Mouse (Mus musculus) neural tube, embryonic 13.5 days (tissue): ENCODE data around the gene Anks1. TPM values are rescaled to one million over a fixed set of nuclear protein-coding genes. Genes with fewer than 3 reads are reported as not detected.
"Not testable (repeated sequence)": the region's sequence is repeated elsewhere in the genome, so short reads cannot be mapped to it uniquely, and the experiment has no call there.

Source experiments
- ATAC-seq: fragments of 200-750 bp; cut with Nextera tagmentation; 2 replicates; pipeline ENCODE4 v1.8.0; 2017; ENCODE audit warnings: low read depth, mild to moderate bottlenecking, moderate TSS enrichment, moderate library complexity
- H3K27ac ChIP-seq: fragments of 300-500 bp; sonication (generic); replicated peaks from 2 replicates; pipeline ENCODE4 v1.5.1; 2015; ENCODE audit warnings: moderate library complexity, mild to moderate bottlenecking, inconsistent platforms
- H3K27me3 ChIP-seq: fragments of 300-500 bp; sonication (generic); 2 replicates; pipeline ENCODE4 v1.6.1; 2015; ENCODE audit warnings: mild to moderate bottlenecking, inconsistent platforms
- H3K36me3 ChIP-seq: fragments of 300-500 bp; sonication (generic); 2 replicates; pipeline ENCODE4 v1.6.1; 2015; ENCODE audit warnings: mild to moderate bottlenecking, inconsistent platforms
- H3K4me1 ChIP-seq: fragments of 300-500 bp; sonication (generic); replicated peaks from 2 replicates; pipeline ENCODE4 v1.6.1; 2015; ENCODE audit warnings: inconsistent platforms
- H3K4me2 ChIP-seq: fragments of 300-500 bp; sonication (generic); 2 replicates; pipeline ENCODE4 v1.6.1; 2015; ENCODE audit warnings: inconsistent platforms, mild to moderate bottlenecking, moderate library complexity
- H3K4me3 ChIP-seq: fragments of 300-500 bp; sonication (generic); 2 replicates; pipeline ENCODE4 v1.5.1; 2015; ENCODE audit warnings: mild to moderate bottlenecking, inconsistent platforms
- H3K9ac ChIP-seq: fragments of 300-500 bp; sonication (generic); 2 replicates; pipeline ENCODE4 v1.6.1; 2015; ENCODE audit warnings: moderate library complexity, mild to moderate bottlenecking, inconsistent platforms
- H3K9me3 ChIP-seq: fragments of 300-500 bp; sonication (generic); 2 replicates; pipeline ENCODE4 v1.6.1; 2016; ENCODE audit warnings: inconsistent platforms
- WGBS: fragments of 180-500 bp; shearing (Covaris S2); methylation state at CpG from one replicate; pipeline ENCODE4 v1.1.7; 2015; 5-methylcytosine and 5-hydroxymethylcytosine counted together
- polyA plus RNA-seq: library from polyadenylated mRNA; unstranded; fragments of >200 nt; fragmentation: Nextera tagmentation; extraction: Ambion mirVana; gene quantifications from 2 replicates; pipeline ENCODE4 v1.2.1, GENCODE M21; 2015

Gene Anks1
- polyA plus RNA-seq, 1 experiment from 2014 or later, result 61.9 TPM

DNA sequence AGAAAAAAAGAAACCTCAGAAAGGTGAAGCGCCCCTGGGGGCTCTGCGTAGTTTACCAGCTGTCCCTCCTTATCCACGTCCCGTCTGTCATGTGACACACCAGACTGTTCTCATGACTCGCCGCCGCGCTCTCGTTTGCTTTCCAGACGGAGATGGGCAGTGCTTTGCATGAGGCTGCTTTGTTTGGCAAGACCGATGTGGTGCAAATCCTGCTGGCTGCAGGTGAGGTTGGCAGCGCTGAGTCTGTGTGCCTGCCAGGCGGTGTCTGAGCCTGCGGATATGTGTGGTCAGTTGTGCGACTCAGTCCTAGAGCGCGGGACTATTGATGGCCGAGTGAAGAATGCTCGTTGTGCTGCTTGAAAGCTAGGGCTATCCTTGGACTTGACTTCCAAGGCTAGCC lies 77.0 kb downstream of the Anks1 start:
- no peak overlapping the region for H3K9ac ChIP-seq
- H3K36me3 ChIP-seq, result peaks cover 53% of the 10 kb centered on the region
- H3K4me3 ChIP-seq, result no peak overlapping the region
- ATAC-seq, result no peak
- no peak overlapping the region for H3K27ac ChIP-seq
- no peak overlapping the region for H3K4me2 ChIP-seq
- 95% methylated on average over 19 of the region's 19 CpGs for WGBS
- no peaks in the 10 kb centered on the region for H3K27me3 ChIP-seq
- H3K9me3 ChIP-seq, result no peaks in the 10 kb centered on the region
- no peaks in the 10 kb centered on the region for H3K4me1 ChIP-seq

GRCm38 (mm10) chr17:27989807-27990542 lies 80.9 kb downstream of the Anks1 start:
- H3K36me3 ChIP-seq, result peaks cover 75% of the 10 kb centered on the region
- WGBS, result 51% methylated on average over 15 of the region's 15 CpGs
- H3K4me1 ChIP-seq, result no peaks in the 10 kb centered on the region
- no peak overlapping the region for H3K4me2 ChIP-seq
- 0 out of 2 replicates have a peak overlapping the region, but pooled peaks have one; percentile 26 for H3K9ac ChIP-seq
- peak; percentile 88 for ATAC-seq
- no peak overlapping the region for H3K27ac ChIP-seq
- H3K9me3 ChIP-seq, result no peaks in the 10 kb centered on the region
- H3K4me3 ChIP-seq, result no peak overlapping the region
- H3K27me3 ChIP-seq, result no peaks in the 10 kb centered on the region

GRCm38 (mm10) chr17:27994001-27994944 lies 85.2 kb downstream of the Anks1 start:
- H3K27me3 ChIP-seq, result no peaks in the 10 kb centered on the region
- no peak overlapping the region for H3K4me3 ChIP-seq
- H3K27ac ChIP-seq, result no peak overlapping the region
- H3K4me1 ChIP-seq, result no peaks in the 10 kb centered on the region
- peaks cover 69% of the 10 kb centered on the region for H3K36me3 ChIP-seq
- no peak overlapping the region for H3K9ac ChIP-seq
- 55% methylated on average over 10 of the region's 10 CpGs for WGBS
- ATAC-seq, result no peak
- H3K4me2 ChIP-seq, result no peak overlapping the region
- no peaks in the 10 kb centered on the region for H3K9me3 ChIP-seq

DNA sequence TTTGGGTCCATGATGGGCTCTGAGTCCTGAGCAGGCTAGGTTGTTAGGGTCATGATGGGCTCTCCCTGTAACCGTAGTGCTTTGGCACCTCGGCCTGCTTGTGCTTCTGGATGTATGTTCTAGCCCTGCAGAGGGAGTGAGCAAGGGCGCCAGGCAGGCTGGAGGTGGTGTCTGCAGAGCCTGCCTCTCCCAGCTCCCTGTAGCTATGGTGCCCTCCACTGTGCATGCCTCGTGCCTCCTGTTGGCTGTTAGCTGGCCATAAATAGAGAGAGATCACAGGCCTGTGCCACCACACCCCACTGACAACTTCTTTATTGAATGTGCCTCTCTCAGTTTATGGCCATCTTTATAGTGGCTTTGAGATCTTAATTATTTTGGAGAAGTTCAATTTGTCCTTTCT lies 87.2 kb downstream of the Anks1 start:
- no peaks in the 10 kb centered on the region for H3K9me3 ChIP-seq
- H3K9ac ChIP-seq, result no peak overlapping the region
- no peaks in the 10 kb centered on the region for H3K27me3 ChIP-seq
- H3K36me3 ChIP-seq, result peaks cover 59% of the 10 kb centered on the region
- 54% methylated on average over 4 of the region's 4 CpGs for WGBS
- ATAC-seq, result no peak
- H3K27ac ChIP-seq, result no peak overlapping the region
- H3K4me2 ChIP-seq, result no peak overlapping the region
- H3K4me3 ChIP-seq, result no peak overlapping the region
- peaks cover 12% of the 10 kb centered on the region for H3K4me1 ChIP-seq

- Histone ChIP-seq H3K27me3 (no peaks in the 10 kb centered on the region), H3K4me2 (no peak overlapping the region), H3K4me3 (no peak overlapping the region), H3K4me1 (peaks cover 20% of the 10 kb centered on the region), H3K9ac (no peak overlapping the region), H3K9me3 (no peaks in the 10 kb centered on the region), H3K36me3 (peaks cover 50% of the 10 kb centered on the region), H3K27ac (no peak overlapping the region)
- no peak for ATAC-seq
- WGBS, result 76% methylated on average over 12 of the region's 12 CpGs
Measured at GRCm38 (mm10) chr17:27997212-27997611, 88.1 kb downstream of the Anks1 start.

DNA sequence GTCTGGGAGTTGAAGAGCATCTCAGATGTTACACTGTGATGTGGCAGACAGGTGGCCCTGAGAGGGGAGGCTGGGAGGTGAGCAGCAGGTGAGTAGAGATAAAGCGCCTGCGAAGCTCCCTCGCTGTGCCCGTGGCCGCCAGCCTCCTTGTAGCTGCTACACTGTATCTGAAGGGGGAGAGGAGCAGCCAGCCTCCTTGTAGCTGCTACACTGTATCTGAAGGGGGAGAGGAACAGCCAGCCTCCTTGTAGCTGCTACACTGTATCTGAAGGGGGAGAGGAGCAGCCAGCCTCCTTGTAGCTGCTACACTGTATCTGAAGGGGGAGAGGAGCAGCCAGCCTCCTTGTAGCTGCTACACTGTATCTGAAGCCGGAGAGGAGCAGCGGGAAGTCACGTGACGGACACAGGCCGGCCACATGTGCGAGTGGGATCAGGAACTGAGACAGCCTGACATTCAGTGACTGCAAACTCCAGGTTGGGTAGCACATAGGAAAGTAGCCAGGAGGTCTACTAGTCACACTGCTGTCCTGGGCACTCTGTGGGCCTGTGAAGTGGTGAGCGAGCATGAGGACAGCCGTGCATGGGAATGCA lies 90.7 kb downstream of the Anks1 start:
- H3K9me3 ChIP-seq, ATAC-seq, H3K4me3 ChIP-seq, H3K27me3 ChIP-seq, H3K4me2 ChIP-seq, H3K9ac ChIP-seq: not testable (repeated sequence)
- 82% methylated on average over 13 of the region's 13 CpGs for WGBS
- H3K27ac ChIP-seq, result peak overlapping the region; percentile 70
- peaks cover 26% of the 10 kb centered on the region for H3K4me1 ChIP-seq
- H3K36me3 ChIP-seq, result peaks cover 43% of the 10 kb centered on the region

GRCm38 (mm10) chr17:28000389-28000788 lies 91.3 kb downstream of the Anks1 start:
- peaks cover 37% of the 10 kb centered on the region for H3K36me3 ChIP-seq
- WGBS, result 68% methylated on average over 4 of the region's 4 CpGs
- H3K4me2 ChIP-seq, result no peak overlapping the region
- no peak for ATAC-seq
- no peak overlapping the region for H3K4me3 ChIP-seq
- peak overlapping the region; percentile 38; the same call in 1 of the 2 replicates for H3K9ac ChIP-seq
- H3K4me1 ChIP-seq, result peaks cover 32% of the 10 kb centered on the region
- H3K27ac ChIP-seq, result peak overlapping the region; percentile 70
- H3K9me3 ChIP-seq, result no peaks in the 10 kb centered on the region
- no peaks in the 10 kb centered on the region for H3K27me3 ChIP-seq

GRCm38 (mm10) chr17:28000851-28001250 lies 91.7 kb downstream of the Anks1 start:
- no peak overlapping the region; the same call in 1 of the 2 replicates for H3K27ac ChIP-seq

GRCm38 (mm10) chr17:28005393-28005792 lies 96.3 kb downstream of the Anks1 start:
- 0 out of 2 replicates have a peak overlapping the region, but pooled peaks have one; percentile 2 for H3K27ac ChIP-seq
- H3K9ac ChIP-seq, result no peak overlapping the region
- H3K36me3 ChIP-seq, result peaks cover 12% of the 10 kb centered on the region; the same call in 1 of the 2 replicates
- H3K4me1 ChIP-seq, result peaks cover 70% of the 10 kb centered on the region
- no peaks in the 10 kb centered on the region for H3K9me3 ChIP-seq
- no peaks in the 10 kb centered on the region for H3K27me3 ChIP-seq
- no peak for ATAC-seq
- no peak overlapping the region for H3K4me3 ChIP-seq
- no peak overlapping the region for H3K4me2 ChIP-seq

More at GRCm38 (mm10) chr17:28000851-28001250, 91.7 kb downstream of the Anks1 start:
- Histone ChIP-seq H3K36me3 (peaks cover 33% of the 10 kb centered on the region), H3K4me3 (no peak overlapping the region), H3K27me3 (no peaks in the 10 kb centered on the region), H3K9ac (no peak overlapping the region), H3K4me1 (peaks cover 36% of the 10 kb centered on the region), H3K4me2 (no peak overlapping the region), H3K9me3 (no peaks in the 10 kb centered on the region)
- no peak for ATAC-seq
- WGBS, result 35% methylated on average over 1 of the region's 1 CpGs

DNA sequence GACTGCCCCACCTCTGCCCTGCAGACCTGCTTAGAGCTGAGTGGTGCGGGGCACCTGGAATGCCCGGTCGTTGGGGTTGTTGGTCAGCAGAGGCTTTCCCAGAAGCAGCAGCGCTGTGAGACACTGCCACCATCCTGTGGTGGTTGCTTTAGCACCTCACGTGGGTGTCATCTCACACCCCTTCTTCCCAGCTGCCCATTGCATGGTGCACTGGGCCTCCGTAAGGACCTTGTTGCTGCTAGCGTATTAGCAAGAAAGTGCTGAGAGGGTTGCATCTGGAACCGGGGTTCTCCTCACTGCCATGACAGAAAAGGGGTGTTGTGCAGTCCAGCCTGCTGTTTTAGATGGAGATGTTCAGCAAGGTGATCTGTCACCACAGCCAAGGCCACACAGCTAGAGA lies 97.1 kb downstream of the Anks1 start:
- Histone ChIP-seq H3K4me3 (no peak overlapping the region), H3K4me1 (peaks cover 68% of the 10 kb centered on the region), H3K9ac (0 out of 2 replicates have a peak overlapping the region, but pooled peaks have one; percentile 64), H3K9me3 (no peaks in the 10 kb centered on the region), H3K36me3 (peaks cover 12% of the 10 kb centered on the region; the same call in 1 of the 2 replicates), H3K4me2 (no peak overlapping the region), H3K27me3 (no peaks in the 10 kb centered on the region), H3K27ac (peak overlapping the region; percentile 78)
- ATAC-seq, result no peak
- WGBS, result 89% methylated on average over 8 of the region's 8 CpGs

DNA sequence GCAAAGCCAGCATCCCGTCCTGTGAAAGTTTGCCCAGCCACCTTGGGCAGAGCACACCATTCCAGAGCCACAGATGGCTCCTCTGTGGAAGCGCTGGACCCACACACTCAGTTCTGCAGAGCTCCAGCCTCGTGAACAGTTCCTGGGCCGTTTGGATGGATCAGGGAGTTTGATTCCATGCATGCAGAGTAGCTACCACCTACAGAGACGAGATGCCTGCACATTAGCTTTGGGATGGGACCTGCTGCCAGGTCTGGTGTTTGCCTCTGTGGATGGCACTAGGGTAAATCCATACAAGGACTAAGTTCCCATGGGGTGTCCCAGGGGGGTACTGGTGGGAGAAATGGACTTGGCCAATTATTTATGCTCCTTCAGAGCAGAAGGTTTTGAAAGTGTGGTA lies 97.5 kb downstream of the Anks1 start:
- no peak for ATAC-seq
- H3K27ac ChIP-seq, result peak overlapping the region; percentile 78
- WGBS, result 60% methylated on average over 5 of the region's 5 CpGs
- H3K4me2 ChIP-seq, result peak overlapping the region; percentile 33
- peaks cover 12% of the 10 kb centered on the region; the same call in 1 of the 2 replicates for H3K36me3 ChIP-seq
- no peak overlapping the region for H3K4me3 ChIP-seq
- H3K9ac ChIP-seq, result 0 out of 2 replicates have a peak overlapping the region, but pooled peaks have one; percentile 64
- no peaks in the 10 kb centered on the region for H3K27me3 ChIP-seq
- H3K9me3 ChIP-seq, result no peaks in the 10 kb centered on the region
- H3K4me1 ChIP-seq, result peaks cover 64% of the 10 kb centered on the region
